Mouse (Mus musculus): ENCODE measurements at regions not wholly inside any gene's neighbourhood (a gene's known extent, or its start where the extent isn't known, plus 50 kb on each side); places are given as distances from the start of the nearest gene placed in this dataset.

GRCm38 (mm10) chr6:139275512-139275911 lies 226.3 kb downstream of the Rergl start:
- TF ChIP-seq GATA2 (IDR thresholded peaks at IDR 0.05; ENCODE audit: borderline replicate concordance, low read depth, low read length) = no peak
- TF ChIP-seq CTCF (IDR thresholded peaks at IDR 0.05; ENCODE audit: low read depth, low read length) = no peak
- TF ChIP-seq GATA1 (IDR thresholded peaks at IDR 0.05; ENCODE audit: borderline replicate concordance, low read length) = no peak
- no peak for TF ChIP-seq TAL1 (conservative IDR thresholded peaks at IDR 0.05; ENCODE audit: low read depth, low read length)
- TF ChIP-seq POLR2AphosphoS5 (IDR thresholded peaks at IDR 0.05; ENCODE audit: insufficient replicate concordance, low read depth, low read length) = no peak

Data from G1E (cell line).